Mouse (Mus musculus) midbrain, embryonic 13.5 days (tissue): Measurements from ENCODE around the gene Glud1. TPM values are rescaled to one million over a fixed set of nuclear protein-coding genes. Genes with fewer than 3 reads are reported as not detected.

Experiments used
- ATAC-seq: fragments of 200-750 bp; cut with Nextera tagmentation; 2 replicates; pipeline ENCODE4 v1.8.0; 2017; ENCODE audit warnings: mild to moderate bottlenecking, moderate TSS enrichment, moderate library complexity
- H3K27ac ChIP-seq: fragments of 300-500 bp; sonication (generic); 2 replicates; pipeline ENCODE4 v1.5.1; 2015; ENCODE audit warnings: inconsistent platforms, mild to moderate bottlenecking, moderate library complexity
- H3K27me3 ChIP-seq: fragments of 300-500 bp; sonication (generic); 2 replicates; pipeline ENCODE4 v1.6.1; 2015; ENCODE audit warnings: mild to moderate bottlenecking, inconsistent platforms
- H3K36me3 ChIP-seq: fragments of 300-500 bp; sonication (generic); 2 replicates; pipeline ENCODE4 v1.6.1; 2015; ENCODE audit warnings: mild to moderate bottlenecking, inconsistent platforms
- H3K4me1 ChIP-seq: fragments of 300-500 bp; sonication (generic); replicated peaks from 2 replicates; pipeline ENCODE4 v1.6.1; 2015; ENCODE audit warnings: inconsistent platforms
- H3K4me2 ChIP-seq: fragments of 300-500 bp; sonication (generic); replicated peaks from 2 replicates; pipeline ENCODE4 v1.6.1; 2015; ENCODE audit warnings: moderate library complexity, mild to moderate bottlenecking, inconsistent platforms
- H3K4me3 ChIP-seq: fragments of 300-500 bp; sonication (generic); replicated peaks from 2 replicates; pipeline ENCODE4 v1.5.1; 2015; ENCODE audit warnings: mild to moderate bottlenecking, inconsistent platforms
- H3K9ac ChIP-seq: fragments of 300-500 bp; sonication (generic); replicated peaks from 2 replicates; pipeline ENCODE4 v1.6.1; 2015; ENCODE audit warnings: mild to moderate bottlenecking, inconsistent platforms
- H3K9me3 ChIP-seq: fragments of 300-500 bp; sonication (generic); 2 replicates; pipeline ENCODE4 v1.6.1; 2016; ENCODE audit warnings: mild to moderate bottlenecking, inconsistent platforms
- WGBS: fragments of 180-500 bp; shearing (Covaris S2); methylation state at CpG from one replicate; pipeline ENCODE4 v1.1.7; 2015; 5-methylcytosine and 5-hydroxymethylcytosine counted together
- polyA plus RNA-seq: library from polyadenylated mRNA; unstranded; fragments of >200 nt; fragmentation: Nextera tagmentation; extraction: Ambion mirVana; gene quantifications from 2 replicates; pipeline ENCODE4 v1.2.1, GENCODE M21; 2015

The Glud1 gene
- polyA plus RNA-seq, 1 experiment from 2014 or later = 91.7 TPM

- H3K36me3 ChIP-seq = peaks cover 57% of the 10 kb centered on the region
- H3K27me3 ChIP-seq = no peaks in the 10 kb centered on the region
- H3K4me3 ChIP-seq = no peak overlapping the region
- H3K9me3 ChIP-seq = no peaks in the 10 kb centered on the region
- no peak overlapping the region for H3K9ac ChIP-seq
- H3K4me2 ChIP-seq = no peak overlapping the region
- no peaks in the 10 kb centered on the region for H3K4me1 ChIP-seq
- 96% methylated on average over 4 of the region's 4 CpGs for WGBS
- no peak overlapping the region for H3K27ac ChIP-seq
- no peak for ATAC-seq
Observed at GRCm38 (mm10) chr14:34343078-34343477, 32.6 kb downstream of the Glud1 start.

GRCm38 (mm10) chr14:34344361-34344760 lies 33.8 kb downstream of the Glud1 start:
- Histone ChIP-seq H3K27me3 (no peaks in the 10 kb centered on the region), H3K4me3 (no peak overlapping the region), H3K9ac (no peak overlapping the region), H3K9me3 (no peaks in the 10 kb centered on the region), H3K4me2 (no peak overlapping the region), H3K36me3 (peaks cover 46% of the 10 kb centered on the region), H3K4me1 (no peaks in the 10 kb centered on the region), H3K27ac (no peak overlapping the region)
- 91% methylated on average over 5 of the region's 5 CpGs for WGBS
- no peak for ATAC-seq

- H3K36me3 ChIP-seq = peaks cover 34% of the 10 kb centered on the region
- H3K4me3 ChIP-seq = no peak overlapping the region
- H3K27me3 ChIP-seq = no peaks in the 10 kb centered on the region
- no peak overlapping the region for H3K9ac ChIP-seq
- H3K27ac ChIP-seq = no peak overlapping the region
- no peak for ATAC-seq
- no peak overlapping the region for H3K4me2 ChIP-seq
- no peaks in the 10 kb centered on the region for H3K9me3 ChIP-seq
- WGBS = 69% methylated on average over 12 of the region's 12 CpGs
- H3K4me1 ChIP-seq = no peaks in the 10 kb centered on the region
Observed at GRCm38 (mm10) chr14:34345771-34346566, 35.4 kb downstream of the Glud1 start.

- H3K9me3 ChIP-seq = no peaks in the 10 kb centered on the region
Observed at GRCm38 (mm10) chr14:34347084-34347483, 36.6 kb downstream of the Glud1 start.

GRCm38 (mm10) chr14:34348301-34348700 lies 37.8 kb downstream of the Glud1 start:
- 85% methylated on average over 7 of the region's 7 CpGs for WGBS
- Histone ChIP-seq H3K4me1 (no peaks in the 10 kb centered on the region), H3K9me3 (no peaks in the 10 kb centered on the region), H3K4me3 (no peak overlapping the region), H3K36me3 (peaks cover 11% of the 10 kb centered on the region), H3K4me2 (no peak overlapping the region), H3K27ac (no peak overlapping the region), H3K27me3 (no peaks in the 10 kb centered on the region), H3K9ac (no peak overlapping the region)
- no peak for ATAC-seq

More at GRCm38 (mm10) chr14:34347084-34347483, 36.6 kb downstream of the Glud1 start:
- Histone ChIP-seq H3K27ac (no peak overlapping the region), H3K4me2 (no peak overlapping the region), H3K9ac (no peak overlapping the region), H3K4me1 (no peaks in the 10 kb centered on the region), H3K27me3 (no peaks in the 10 kb centered on the region), H3K36me3 (peaks cover 23% of the 10 kb centered on the region), H3K4me3 (no peak overlapping the region)
- no peak for ATAC-seq
- 97% methylated on average over 5 of the region's 5 CpGs for WGBS

- Histone ChIP-seq H3K4me2 (no peak overlapping the region), H3K9me3 (no peaks in the 10 kb centered on the region), H3K27ac (no peak overlapping the region), H3K27me3 (no peaks in the 10 kb centered on the region), H3K4me3 (no peak overlapping the region), H3K4me1 (no peaks in the 10 kb centered on the region), H3K36me3 (peaks cover 8% of the 10 kb centered on the region; the same call in 1 of the 2 replicates), H3K9ac (no peak overlapping the region)
- ATAC-seq = no peak
- 84% methylated on average over 8 of the region's 8 CpGs for WGBS
Observed at GRCm38 (mm10) chr14:34349007-34349406, 38.5 kb downstream of the Glud1 start.

GRCm38 (mm10) chr14:34351660-34352059 lies 41.1 kb downstream of the Glud1 start:
- Histone ChIP-seq H3K4me3 (no peak overlapping the region), H3K9ac (no peak overlapping the region), H3K27ac (no peak overlapping the region), H3K27me3 (no peaks in the 10 kb centered on the region), H3K36me3 (no peaks in the 10 kb centered on the region), H3K4me2 (no peak overlapping the region), H3K4me1 (no peaks in the 10 kb centered on the region), H3K9me3 (no peaks in the 10 kb centered on the region)
- ATAC-seq = no peak
- WGBS = 69% methylated on average over 3 of the region's 3 CpGs

- WGBS = 62% methylated on average over 6 of the region's 6 CpGs
- Histone ChIP-seq H3K27ac (no peak overlapping the region), H3K9ac (no peak overlapping the region), H3K4me3 (no peak overlapping the region), H3K9me3 (no peaks in the 10 kb centered on the region), H3K4me1 (no peaks in the 10 kb centered on the region), H3K4me2 (no peak overlapping the region), H3K27me3 (no peaks in the 10 kb centered on the region), H3K36me3 (no peaks in the 10 kb centered on the region)
- no peak for ATAC-seq
Observed at GRCm38 (mm10) chr14:34352523-34352922, 42.0 kb downstream of the Glud1 start.

- Histone ChIP-seq H3K9me3 (no peaks in the 10 kb centered on the region), H3K27me3 (no peaks in the 10 kb centered on the region), H3K27ac (no peak overlapping the region), H3K4me2 (no peak overlapping the region), H3K36me3 (no peaks in the 10 kb centered on the region), H3K9ac (no peak overlapping the region), H3K4me1 (no peaks in the 10 kb centered on the region), H3K4me3 (no peak overlapping the region)
- ATAC-seq = no peak
- 87% methylated on average over 3 of the region's 3 CpGs for WGBS
Observed at GRCm38 (mm10) chr14:34353326-34353725, 42.8 kb downstream of the Glud1 start.

- Histone ChIP-seq H3K36me3 (no peaks in the 10 kb centered on the region), H3K4me2 (no peak overlapping the region), H3K4me3 (no peak overlapping the region), H3K4me1 (no peaks in the 10 kb centered on the region), H3K9ac (no peak overlapping the region), H3K9me3 (no peaks in the 10 kb centered on the region), H3K27ac (no peak overlapping the region), H3K27me3 (no peaks in the 10 kb centered on the region)
- no peak for ATAC-seq
- 84% methylated on average over 4 of the region's 4 CpGs for WGBS
Observed at GRCm38 (mm10) chr14:34354456-34354855, 43.9 kb downstream of the Glud1 start.

- no peaks in the 10 kb centered on the region for H3K4me1 ChIP-seq
- no peaks in the 10 kb centered on the region for H3K36me3 ChIP-seq
- H3K9ac ChIP-seq = no peak within 1 kb of the TSS
- H3K27me3 ChIP-seq = no peaks in the 10 kb centered on the region
- H3K9me3 ChIP-seq = no peaks in the 10 kb centered on the region
- H3K4me3 ChIP-seq = no peak within 1 kb of the TSS
- ATAC-seq = no peak
- WGBS = 87% methylated on average over 6 of the region's 6 CpGs
- no peak within 1 kb of the TSS for H3K27ac ChIP-seq
- no peak within 1 kb of the TSS for H3K4me2 ChIP-seq
Observed at GRCm38 (mm10) chr14:34355301-34355700, 44.8 kb downstream of the Glud1 start, which contains the start of gene Fam25c. Gene Fam25c, minus strand, starts transcription at chr14:34355433.

GRCm38 (mm10) chr14:34357671-34358455 lies 47.3 kb downstream of the Glud1 start:
- no peak overlapping the region for H3K27ac ChIP-seq
- H3K9ac ChIP-seq = no peak overlapping the region
- no peak overlapping the region for H3K4me3 ChIP-seq
- WGBS = 87% methylated on average over 7 of the region's 7 CpGs
- no peaks in the 10 kb centered on the region for H3K9me3 ChIP-seq
- no peak for ATAC-seq
- no peaks in the 10 kb centered on the region for H3K36me3 ChIP-seq
- no peaks in the 10 kb centered on the region for H3K4me1 ChIP-seq
- no peaks in the 10 kb centered on the region for H3K27me3 ChIP-seq
- no peak overlapping the region for H3K4me2 ChIP-seq
